Mouse (Mus musculus) adrenal gland, postnatal 10 days (tissue): ENCODE results near the gene Arl15. TPM values are rescaled to one million over a fixed set of nuclear protein-coding genes. Genes with fewer than 3 reads are reported as not detected.
"Not testable (repeated sequence)": the region's sequence is repeated elsewhere in the genome, so short reads cannot be mapped to it uniquely, and the experiment has no call there.

Experiments
- DNase-seq: peaks from one replicate; pipeline ENCODE4 v3.0.0; 2021; ENCODE audit warnings: mixed read lengths
- long read RNA-seq, 2 experiments: library from polyadenylated mRNA; stranded (forward); transcript quantifications; one replicate each; pipeline ENCODE4 v2.0.0; 2021
- total RNA-seq, 2 experiments: library from RNA; stranded (reverse); gene quantifications; 2 replicates each; pipeline ENCODE4 v1.2.3; 2021

The Arl15 gene
- 10 to 100 TPM; 24.1 to 25.5 TPM for total RNA-seq
- long read RNA-seq, experiment 1, partial matches to known transcripts = 0 of 19 reads
- long read RNA-seq, experiment 1, other reads (novel, unspliced or antisense) = 17 of 19 reads
- long read RNA-seq, experiment 2, partial matches to known transcripts = 0 of 4 reads
- long read RNA-seq, experiment 2, other reads (novel, unspliced or antisense) = 4 of 4 reads

DNA sequence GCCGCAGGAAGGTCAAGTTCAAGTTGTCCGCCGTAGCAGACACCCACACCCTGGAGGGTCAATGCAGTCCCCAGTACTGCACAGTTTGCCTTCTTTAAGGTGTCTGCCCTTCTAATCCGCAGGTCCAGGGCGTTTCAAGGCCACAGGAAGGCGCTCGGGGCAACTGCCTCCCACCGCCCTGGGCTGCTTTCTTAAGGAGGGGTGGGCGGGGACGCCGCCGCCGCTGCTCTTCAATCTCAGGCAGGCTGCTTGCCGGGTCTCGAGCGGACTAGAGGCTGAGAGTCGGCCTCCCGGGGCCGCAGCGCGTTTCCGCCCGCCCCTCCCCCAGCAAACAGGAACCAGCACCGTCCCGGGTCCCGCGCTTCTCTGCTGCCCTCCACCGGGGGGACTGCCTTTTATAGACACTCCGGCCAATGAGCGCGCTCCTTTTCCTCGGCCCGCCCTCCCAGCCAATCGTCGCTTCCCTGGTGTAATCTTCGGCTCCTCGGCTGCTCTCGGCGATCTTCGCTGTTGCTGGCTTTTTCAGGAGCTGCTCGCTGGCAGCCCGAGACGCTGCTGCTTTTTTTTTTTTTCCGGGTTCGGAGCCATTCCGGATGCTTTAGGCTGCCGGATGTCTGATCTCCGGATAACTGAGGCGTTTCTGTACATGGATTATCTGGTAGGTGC is at the start of gene Arl15:
Gene Arl15, plus strand, starts transcription at position 467 of the 666 bp plus-strand sequence.
- DNase-seq = peak; percentile 99

DNA sequence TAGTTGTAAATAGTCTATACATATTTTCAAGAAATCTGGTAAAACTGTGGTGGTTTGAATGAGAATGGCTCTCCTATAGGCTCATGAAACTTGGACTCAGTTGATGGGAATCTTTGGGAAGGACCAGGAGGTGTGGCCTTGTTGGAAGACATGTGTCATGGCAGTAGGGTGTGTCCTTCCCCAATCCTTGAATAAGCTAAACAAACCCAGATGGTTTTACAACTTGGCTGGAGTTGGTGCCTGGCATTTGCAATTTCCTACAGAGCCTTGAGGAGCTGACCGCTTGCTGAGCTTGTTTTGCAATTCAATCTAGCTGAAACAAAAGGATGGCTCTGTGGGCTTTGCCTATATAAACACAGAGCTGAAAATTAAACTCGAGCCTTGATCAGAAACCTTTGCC is 49.0 kb upstream of the Arl15 start:
- DNase-seq = no peak

DNA sequence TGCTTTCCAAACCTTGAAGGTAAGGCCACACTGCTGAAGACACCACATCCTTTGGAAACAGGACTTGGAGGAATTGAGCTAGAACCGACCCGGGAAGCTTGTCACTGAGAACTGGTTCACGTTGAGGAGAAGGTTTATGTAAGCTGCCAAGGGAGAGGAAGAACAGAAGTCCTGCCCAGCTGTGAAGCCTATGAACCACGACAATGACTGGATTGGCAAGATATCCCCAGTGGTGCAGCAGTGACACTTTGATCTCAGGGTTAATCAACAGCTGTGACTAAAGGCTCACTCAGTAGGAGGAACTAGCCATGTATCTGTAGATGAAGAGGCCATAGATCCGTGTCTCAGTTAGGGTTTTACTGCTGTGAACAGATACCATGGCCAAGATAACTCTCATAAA is 43.5 kb upstream of the Arl15 start:
- no peak for DNase-seq

- no peak for DNase-seq
Observed at GRCm38 (mm10) chr13:113754731-113755689, 39.3 kb upstream of the Arl15 start.

GRCm38 (mm10) chr13:113755779-113756178 is 38.5 kb upstream of the Arl15 start:
- DNase-seq = no peak

- no peak for DNase-seq
Observed at GRCm38 (mm10) chr13:113761717-113762116, 32.6 kb upstream of the Arl15 start.

DNA sequence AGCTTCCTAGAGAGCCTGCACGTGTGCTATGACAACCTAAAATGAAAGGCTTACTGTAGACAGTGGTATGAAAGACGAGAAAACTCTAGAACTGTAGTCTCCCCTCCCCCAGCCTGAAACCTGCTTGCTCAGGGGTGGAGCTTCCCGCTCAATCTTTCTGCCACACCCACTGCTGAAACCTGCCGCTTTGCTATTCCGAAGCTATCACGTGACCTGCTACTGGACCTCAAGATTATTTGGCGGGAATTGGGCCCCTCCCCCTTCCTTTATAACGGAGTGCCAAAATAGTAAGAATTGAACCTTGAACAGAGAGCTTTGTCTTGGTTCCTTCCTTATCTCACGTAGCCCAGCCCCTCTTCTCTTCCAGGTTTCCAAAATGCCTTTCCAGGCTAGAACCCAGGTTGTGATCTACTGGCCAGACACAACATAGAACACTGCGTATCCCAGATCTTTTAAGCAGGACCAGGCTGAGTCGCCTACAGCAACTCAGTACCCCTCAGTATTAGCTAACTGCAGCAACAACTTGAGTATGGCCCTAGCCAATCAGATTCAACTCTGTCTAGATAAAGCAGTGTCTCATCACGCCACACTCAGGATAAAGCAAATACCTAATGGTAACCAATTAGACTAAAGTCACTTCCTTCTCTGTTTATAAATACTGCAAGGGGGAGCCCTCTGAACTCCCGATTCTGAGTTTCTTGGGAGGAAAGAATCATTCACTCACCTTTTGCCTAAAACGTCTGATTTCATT is 31.4 kb upstream of the Arl15 start:
- no peak for DNase-seq

- no peak for DNase-seq
Observed at GRCm38 (mm10) chr13:113765411-113765810, 28.9 kb upstream of the Arl15 start.

GRCm38 (mm10) chr13:113769829-113770228 is 24.5 kb upstream of the Arl15 start:
- DNase-seq = no peak

DNA sequence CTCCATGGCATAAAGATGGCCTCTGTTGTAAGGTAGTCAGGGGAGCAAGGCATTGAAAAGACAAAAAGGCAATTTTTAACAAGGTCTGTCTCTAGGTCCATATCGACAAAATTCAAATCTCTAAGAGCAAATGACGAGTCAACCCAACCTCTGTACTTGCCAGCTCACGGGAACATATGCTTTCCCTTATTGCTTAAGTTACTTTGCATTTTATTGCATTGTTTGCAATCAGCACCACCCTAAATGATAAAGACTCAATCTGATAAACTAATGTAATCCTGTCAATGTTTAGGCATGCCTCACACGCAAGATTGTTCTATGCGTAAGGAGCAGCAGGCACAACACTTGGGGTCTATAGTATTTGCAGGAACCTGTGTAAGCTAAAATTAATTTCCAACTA is 24.0 kb upstream of the Arl15 start:
- no peak for DNase-seq

DNA sequence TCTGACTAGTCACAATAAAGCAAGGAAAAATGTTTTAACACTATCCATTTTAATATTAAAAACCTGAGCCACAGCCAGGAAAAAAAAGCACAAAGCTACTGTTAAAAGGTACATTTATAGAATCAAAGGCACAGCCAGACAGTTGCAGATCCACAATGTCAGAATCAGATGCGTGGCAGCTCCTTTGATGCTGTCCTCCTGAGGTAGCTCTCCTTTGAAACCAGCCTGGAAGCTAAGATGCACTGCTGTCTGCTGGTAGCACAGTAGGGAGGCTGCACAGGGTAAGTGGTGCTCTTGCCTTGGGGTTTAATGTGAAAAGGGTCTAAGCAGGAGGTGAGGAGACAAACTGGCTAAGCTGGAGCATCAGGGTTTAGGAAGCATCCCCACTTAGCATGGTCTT is 23.0 kb upstream of the Arl15 start:
- no peak for DNase-seq

GRCm38 (mm10) chr13:113774799-113775198 is 19.5 kb upstream of the Arl15 start:
- DNase-seq = no peak

DNA sequence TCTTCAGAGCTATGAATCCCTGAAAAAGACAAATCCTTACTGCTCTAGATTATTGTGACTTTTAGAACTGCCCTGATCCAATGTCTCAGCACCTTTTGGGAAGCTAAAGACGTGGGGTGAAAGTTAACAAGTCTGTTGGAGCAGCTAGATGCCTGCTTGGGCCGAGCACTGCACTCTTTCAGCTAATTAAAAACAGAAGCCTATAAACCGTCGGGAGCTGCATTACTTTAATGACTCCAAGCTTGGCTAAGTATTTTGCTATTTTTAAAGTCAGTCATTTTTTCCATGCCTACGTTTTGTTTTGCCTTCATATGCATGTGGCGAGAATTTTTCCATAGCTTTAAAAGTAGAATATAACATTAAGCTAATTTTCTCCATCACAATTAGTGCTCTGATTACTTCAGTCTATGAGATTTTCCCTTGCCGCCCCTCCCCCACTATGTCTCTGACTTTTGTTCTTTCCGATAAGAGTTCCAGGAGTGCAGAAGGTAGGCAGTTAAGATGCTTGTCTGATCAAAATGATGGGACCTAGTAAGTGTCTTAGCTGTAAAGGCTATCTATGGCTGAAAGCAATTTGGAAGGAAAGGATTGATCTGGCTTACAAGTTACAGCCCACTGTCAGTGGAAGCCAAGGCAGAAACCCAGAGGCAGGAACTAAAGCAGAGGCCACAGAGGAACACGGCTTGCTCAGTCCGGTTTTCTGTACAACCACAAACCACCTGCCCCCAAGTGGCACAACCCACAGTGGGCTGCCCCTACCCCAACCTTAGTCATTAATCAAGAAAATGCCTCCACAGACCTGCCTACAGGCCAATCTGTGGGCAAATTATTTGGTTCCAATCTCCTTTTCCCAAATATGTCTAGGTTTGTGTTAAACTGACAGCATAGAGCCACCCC is 18.8 kb upstream of the Arl15 start:
- DNase-seq = no peak

- DNase-seq = no peak
Observed at GRCm38 (mm10) chr13:113785803-113786202, 8.5 kb upstream of the Arl15 start.

DNA sequence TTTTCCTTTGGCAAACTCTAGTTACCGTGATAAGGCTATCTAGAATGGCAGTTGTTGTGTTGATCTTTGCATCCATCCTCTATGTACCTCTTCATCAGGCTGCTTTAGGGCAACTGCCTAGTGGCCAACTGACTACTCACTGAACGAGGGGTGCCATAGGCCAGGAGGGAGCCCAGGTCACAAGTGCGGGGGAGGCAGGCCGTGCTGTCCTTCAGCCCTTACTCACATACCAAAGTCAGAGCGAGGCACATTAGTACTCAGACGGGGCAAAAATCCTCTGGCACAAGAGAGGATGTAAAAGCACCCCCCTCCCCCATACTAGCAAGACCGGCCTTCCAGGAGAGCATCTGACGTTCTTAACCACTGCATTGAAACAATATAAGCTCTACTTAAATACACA is 7.2 kb upstream of the Arl15 start:
- no peak for DNase-seq

DNA sequence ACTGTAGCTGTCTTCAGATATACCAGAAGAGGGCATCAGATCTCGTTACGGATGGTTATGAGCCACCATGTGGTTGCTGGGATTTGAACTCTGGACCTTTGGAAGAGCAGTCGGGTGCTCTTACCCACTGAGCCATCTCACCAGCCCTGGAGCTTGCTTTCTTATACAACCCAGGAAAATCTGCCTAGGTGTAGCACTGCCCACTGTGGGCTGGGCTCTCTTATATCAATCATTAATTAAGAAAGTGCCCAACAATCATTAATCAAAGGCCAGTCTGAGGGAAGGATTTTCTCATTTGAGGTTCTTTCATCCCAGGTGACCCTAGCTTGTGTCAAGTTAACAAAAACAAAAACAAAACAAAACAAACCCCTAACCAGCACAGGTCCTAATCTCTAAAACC is 4.3 kb upstream of the Arl15 start:
- DNase-seq = not testable (repeated sequence)

- DNase-seq = no peak
Observed at GRCm38 (mm10) chr13:113793637-113794036, 668 bp upstream of the Arl15 start.

GRCm38 (mm10) chr13:113794705-113795655 is 675 bp downstream of the Arl15 start:
- peak; percentile 66 for DNase-seq

DNA sequence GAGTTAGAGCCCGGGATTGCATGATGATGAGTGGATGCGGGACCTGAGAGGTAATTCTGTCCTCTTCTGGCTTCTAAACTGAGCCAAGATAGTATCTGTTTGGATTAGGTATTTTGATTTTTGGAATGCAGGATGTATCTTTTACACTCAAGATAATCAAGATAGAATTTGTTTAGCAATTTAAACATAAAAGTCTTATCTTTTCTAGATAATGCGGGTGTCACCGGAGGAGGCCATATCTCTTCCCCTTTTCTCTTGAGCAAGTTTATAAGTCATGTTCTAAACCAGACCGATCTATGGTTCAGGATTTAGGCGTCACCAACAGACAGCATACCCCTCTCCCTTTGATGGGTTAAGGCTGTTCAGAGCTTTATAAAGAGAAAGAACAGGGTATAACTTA is 3.1 kb downstream of the Arl15 start:
- no peak for DNase-seq

DNA sequence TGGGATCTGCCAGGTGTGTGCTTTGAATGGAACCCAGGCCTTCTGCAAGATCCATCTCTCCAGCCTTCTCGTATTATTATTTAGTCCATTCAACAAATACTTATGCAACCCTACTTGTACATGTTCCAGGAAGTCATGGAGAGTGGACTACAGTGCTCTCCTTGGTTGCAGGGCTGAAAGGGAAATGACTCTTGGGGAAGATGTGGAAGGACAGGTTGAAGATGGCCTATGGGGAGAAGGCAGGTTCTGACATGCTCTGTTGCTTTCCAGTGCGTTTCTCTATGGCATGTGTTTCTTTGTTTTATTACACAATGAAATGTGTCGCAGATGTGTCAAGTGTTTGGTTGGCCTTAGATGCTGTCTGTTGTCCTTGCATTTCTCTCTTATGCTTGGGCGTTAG is 5.1 kb downstream of the Arl15 start:
- no peak for DNase-seq
